Mouse (Mus musculus) natural killer cell, adult 2 months (primary cell): ENCODE measurements around the gene Ppp4c.
"Not testable (repeated sequence)": the region's sequence is repeated elsewhere in the genome, so short reads cannot be mapped to it uniquely, and the experiment has no call there.

ENCODE experiments used
- DNase-seq, 2 experiments: peaks; one replicate each; pipeline ENCODE4 v3.0.0; 2022; ENCODE audit warnings: low spot score in 2 of 2

Gene Ppp4c

DNA sequence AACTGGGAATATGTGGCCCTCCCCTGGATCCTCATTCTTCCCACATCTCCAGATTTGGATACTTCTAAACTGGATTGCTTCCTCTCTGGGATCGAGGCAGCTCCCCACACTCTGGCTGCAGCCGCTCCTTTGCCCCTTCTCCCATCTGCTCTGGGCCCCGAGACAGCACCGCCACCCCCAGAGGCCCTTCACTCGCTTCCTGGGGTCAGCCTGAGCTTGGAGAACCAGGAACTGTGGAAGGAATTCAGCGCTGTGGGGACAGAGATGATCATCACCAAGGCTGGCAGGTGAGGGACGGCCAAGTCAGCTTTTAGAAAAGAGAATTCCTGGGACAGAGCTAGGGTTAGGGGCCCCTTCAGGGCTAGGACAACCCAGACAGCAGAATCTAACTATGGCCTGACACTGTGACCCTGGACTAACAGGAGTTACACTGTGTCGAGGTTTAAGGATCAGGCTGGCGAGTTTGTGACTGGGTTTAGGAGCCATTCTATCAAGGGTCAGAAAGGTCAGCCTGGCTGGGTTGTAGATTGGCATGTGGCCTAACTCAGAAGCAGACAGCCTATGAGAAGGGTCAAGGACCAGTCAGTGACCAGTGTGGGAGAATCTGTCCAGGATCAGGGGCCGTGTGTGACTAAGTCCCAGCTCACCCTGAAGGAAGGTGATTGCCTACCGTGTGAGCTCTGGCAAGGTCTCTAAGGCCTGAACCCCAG is 10.5 kb downstream of the Ppp4c start:
- DNase-seq, result no peak

DNA sequence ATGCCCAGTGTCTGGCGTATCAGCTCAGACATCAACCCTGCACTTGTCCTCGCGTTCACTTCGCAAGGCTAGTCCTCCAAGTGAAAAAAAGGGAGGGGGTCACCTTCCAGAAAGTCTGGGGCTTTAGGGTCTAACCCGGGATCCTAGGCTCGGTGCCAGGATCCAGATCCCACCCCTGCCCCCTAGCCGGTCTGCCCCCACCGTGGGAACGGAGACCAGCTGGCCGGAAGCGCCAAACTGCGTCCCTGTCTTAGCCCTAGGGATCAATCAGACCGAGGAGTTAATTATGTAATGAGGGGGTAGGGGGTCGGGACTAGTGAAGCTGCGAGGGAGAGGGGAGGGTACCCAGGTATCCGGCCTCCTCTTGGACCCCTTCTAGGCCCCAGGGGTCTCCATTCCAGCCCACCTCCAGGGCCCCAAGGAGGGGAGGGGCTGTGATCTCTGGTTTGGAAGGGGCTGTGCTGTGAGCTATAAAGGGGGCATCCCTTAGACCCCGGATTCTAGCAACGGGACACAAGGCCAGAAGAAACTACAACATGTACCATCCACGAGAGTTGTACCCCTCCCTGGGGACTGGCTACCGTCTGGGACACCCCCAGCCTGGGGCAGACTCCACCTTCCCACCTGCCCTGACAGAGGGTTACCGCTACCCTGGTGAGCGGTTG is 11.2 kb downstream of the Ppp4c start, which contains the start of gene Tbx6:
TSS of gene Tbx6 (plus strand) at position 513 of the 665 bp plus-strand sequence.
- no peak for DNase-seq

DNA sequence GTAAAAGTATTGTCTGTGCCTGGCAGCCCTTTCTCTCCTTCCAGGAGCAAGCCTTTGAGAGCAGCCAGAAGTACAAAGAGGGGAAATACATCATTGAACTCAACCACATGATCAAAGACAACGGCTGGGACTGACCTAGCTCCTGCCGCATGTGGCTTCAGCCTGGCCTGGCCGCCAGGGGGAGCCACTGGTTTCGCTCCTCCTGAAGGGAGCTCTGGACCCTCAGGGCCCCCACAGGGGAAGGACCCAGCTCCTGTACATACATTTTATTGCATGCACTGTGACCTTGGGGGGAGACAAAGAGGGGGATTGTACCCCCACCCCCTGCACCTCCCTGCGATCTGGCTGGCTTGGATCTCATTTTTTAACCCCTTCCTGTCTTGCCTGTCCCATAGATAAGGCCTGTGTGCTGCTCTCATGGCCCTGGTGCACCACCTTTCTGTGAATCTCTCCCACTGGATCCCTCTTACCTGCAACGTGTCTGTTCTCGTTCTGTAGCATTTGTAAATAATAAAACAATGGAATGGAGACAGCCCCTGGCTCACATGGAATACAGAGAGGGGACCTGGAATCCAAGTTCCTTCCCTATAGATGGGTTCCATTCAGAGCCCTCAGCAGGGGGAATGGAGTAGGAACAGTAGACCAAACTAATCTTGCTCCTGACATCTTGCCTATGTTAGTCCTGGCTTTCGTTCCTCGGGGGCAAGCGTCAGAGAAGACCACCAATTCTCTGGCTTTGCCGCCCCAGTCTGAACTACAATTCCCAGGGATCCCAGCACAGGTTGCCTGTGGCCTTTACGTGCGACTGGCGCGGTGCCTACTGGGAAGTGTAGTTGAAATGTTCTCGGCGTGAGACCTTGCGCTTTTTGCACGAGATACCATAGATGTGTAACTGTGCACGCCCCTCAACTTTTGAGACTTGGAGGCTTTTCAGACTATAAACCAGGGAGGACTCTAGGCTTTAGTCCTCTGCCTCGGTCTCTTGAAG is 12.0 kb downstream of the Ppp4c start:
- peak; percentile 81 to 86 for DNase-seq

DNA sequence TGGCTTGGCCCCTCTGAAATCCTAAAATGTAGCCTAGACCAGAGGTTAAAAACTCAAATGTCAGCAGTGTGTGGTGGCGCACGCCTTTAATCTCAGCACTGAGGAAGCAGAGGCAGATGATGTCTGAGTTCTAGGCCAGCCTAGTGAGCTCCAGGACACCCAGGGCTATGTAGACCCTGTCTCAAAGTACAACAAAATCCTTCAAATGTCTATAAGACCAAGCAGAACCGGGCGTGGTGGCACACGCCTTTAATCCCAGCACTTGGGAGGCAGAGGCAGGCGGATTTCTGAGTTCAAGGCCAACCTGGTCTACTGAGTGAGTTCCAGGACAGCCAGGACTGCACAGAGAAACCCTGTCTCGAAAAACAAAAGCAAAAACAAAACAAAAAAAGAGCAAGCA is 13.2 kb downstream of the Ppp4c start:
- not testable (repeated sequence) for DNase-seq

DNA sequence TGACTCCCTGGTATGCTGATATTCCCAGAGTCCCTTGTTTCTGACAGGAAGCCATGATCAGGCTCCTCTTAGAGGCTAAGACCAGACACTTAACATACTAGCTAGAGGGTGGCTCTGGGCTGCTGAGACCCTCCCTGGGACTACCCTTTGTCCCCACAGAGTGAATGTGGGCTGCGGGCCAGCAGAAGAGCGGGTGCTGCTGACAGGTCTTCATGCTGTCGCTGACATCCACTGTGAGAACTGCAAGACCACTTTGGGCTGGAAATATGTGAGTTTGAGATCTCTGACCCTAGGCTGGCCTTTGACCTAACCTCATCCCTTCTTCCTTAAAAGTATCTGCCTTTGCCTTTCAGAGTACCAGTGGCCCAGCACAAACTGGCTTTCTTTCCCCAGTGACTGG is 14.1 kb downstream of the Ppp4c start:
- no peak for DNase-seq

DNA sequence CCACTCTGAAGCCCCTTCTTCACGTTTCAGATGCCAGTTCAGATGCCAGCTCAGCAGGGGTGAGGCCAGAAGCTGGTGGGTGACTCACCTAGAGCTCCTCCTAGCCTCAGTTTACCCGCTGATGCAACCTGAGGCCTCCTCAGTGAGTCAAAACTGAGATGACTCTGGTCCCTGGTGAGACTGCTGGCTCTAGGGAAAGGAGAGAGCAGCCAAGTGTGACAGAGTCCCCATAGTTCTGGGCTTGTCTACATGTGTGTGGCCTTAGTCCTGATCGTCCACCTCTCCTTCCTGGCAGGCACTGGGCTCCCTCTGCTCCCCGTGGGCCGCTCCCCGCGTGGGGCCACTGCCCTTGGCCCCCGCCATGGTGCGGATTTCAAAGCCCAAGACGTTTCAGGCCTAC is 14.8 kb downstream of the Ppp4c start:
- no peak for DNase-seq

DNA sequence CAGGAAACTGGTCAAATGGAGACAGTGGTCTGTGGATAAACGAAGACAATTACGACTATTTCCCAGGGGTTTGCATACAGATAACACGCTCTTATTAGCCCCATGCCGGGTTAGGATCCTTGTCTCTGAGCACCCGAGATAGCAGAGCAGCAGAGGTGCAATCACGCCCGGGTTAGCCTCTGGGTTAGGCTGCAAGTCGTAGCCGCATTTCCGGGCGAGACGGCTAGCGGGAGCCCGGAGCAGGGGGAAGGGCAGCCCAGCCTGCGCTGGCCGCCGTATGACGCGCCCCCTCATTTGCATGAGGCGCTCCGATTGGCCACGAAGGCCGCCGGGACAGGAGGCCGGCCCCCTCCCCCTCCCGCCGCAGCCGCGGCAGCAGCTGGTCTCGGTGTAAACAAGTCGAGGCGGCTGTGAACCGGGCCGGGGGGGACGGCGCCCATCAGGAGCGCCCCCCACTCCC is 15.7 kb downstream of the Ppp4c start, which contains the start of gene Ypel3:
TSS of gene Ypel3 (plus strand) at position 358 of the 460 bp plus-strand sequence.
- DNase-seq, result peak; percentile 93 to 94

DNA sequence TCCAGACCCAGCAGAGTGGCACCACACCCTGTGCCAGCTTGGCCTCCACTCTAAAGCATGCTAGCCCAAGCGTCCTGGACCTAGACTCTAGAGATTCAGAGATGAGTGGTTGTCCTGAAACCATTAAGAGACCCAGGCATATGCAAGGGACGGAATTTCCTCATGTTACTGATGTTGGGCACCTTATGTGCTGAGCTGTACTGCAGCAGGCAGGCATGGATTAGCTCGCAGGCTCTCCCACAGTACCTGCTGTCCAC is 16.4 kb downstream of the Ppp4c start:
- no peak for DNase-seq

DNA sequence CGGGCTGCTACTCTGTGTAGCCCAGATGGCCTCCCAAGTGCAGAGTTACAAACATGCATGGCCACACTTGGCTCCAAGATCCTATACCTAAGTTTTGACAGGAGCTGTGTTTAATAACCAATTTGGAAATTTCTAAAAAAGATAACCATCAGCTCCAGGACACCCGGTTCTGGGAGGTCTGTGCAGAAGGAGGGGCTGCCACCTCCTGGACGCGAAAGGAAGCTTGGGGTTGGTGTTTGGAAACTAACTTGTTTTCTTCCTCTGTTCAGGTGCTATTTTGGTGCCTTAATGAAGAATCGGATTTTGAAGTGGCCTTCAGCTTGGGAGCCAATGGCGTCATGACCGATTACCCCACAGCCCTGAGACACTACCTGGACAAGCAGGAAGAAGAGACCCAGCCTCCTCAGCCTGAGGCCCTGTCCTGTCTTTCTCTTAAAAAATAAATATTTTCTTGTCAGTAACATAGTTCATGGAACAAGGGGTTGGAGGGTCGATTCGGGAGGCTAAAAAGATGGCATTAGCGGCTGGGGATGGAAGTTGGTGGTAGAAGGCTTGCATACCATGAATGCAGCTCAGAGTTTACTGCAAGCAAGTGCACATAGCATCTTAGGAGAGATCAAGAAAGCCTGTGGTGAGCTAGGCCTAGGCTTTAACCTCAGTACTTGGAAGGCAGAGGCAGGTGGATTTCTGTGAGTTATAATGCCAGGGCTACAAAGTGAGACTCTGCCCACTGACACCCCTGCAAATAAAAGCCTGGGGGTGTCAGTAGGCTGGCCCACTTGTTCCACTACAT is 16.9 kb downstream of the Ppp4c start:
- DNase-seq, result no peak

DNA sequence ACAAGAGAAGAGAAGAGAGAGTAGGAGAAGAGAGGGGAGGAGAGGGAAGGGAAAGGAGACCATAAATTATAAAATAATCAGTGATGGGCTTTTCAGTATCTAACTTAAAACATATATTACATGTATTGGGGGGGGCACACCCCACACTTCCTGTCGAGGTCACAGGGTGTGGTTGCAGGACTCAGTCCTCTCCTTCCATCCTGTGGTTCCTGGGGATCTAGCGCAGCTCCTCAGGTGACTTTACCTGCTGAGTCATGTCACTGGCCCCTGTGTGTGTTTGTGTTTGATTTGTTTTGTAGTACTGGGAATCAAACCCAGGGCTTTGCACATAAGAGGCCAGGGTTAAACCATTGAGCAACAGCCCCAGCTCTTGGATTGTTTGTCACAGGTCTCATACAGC is 17.8 kb downstream of the Ppp4c start:
- DNase-seq, result no peak

DNA sequence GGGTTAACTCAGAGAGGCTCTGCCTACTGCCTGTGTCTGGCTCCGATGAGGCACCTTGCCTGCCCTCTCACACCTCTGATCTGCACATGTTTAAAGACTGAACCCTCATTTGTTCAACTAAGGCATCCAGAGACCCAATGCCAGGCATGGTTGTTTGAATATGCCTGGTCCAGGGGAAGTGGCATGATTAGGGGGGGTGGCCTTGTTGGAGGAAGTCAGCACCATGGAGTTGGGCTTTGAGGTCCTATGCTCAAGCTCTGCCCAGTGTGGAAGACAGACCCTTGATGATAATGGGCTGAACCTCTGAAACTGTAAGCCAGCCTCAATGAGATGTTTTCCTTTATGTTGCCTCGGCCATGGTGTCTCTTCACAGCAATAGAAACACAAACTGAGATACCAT is 18.9 kb downstream of the Ppp4c start:
- DNase-seq, result no peak

DNA sequence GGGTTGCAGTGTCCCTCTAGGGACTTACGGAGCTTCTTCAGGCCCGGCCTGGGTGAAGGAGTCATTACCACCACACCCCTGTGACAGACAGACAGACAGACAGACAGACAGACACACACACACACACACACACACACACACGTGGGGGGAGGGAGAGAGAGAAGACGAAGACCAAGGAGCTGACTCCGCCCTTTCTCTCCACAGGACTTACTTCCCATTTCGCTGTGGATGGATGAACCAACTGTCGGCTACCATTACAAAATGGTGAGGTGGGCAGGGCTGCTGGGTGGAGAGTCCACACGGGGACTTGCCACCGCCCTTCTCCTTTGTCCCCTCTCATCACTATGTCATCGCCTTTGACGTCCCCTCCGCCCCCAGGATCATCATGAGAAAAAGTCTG is 21.5 kb downstream of the Ppp4c start:
- DNase-seq, result no peak

DNA sequence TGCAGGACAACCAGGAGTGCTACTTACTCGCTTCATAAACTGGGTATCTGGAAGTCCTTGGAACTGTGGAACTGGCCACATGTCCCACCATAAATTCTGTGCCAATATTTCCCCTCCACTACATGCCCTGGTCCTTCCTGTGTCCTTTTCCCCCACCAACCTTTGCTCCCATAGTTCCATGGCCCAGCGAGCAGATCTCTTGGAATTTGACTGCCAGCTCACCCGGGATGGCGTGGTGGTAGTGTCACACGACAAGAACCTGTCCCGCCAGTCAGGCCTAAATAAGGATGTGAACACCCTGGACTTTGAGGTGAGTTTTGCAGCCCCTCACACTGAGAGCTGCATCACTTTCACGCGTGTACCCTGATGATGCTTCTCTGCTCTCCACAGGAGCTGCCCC is 25.3 kb downstream of the Ppp4c start:
- DNase-seq, result no peak

DNA sequence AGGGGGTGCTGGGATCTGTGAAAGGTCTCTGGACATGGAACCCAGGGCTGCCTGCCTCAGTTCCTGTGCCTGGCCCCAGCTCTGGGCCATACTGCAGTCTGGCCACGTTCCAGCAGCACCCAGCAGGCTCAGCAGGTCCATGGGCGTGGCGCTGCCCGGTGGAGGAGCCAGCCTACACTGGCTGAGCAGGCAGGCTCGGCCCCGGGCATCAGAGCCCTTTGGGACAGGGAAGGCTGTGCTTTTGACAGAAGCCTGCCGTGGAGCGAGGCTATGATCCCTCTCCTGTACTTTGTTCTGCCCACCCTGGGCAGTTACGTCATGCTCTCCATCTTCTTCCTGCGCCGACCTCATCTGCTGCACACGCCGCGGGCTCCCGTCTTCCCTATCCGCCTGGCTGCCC is 26.1 kb downstream of the Ppp4c start, which contains the start of gene Gdpd3:
TSS of gene Gdpd3 (plus strand) at position 134 of the 400 bp plus-strand sequence.
- DNase-seq, result no peak

DNA sequence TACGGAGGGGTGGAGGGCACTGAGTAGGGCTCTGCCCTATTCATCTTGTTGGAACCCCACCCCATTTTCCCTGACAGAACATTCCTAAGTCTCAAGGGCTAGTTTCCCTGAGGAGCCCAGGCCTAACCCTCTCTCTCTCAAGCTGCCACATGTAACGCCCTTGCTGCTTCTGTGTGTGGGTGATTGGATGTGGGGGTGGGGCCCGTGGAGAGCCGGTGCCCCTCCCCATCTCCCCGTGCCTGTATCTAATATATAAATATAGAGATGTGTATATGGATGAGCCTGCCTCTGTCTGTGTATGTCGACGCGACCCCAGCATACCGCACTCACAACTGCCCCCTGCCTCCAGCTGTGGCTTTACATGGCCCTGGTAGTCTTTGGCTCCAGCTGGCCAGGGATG is 26.8 kb downstream of the Ppp4c start:
- DNase-seq, result no peak

DNA sequence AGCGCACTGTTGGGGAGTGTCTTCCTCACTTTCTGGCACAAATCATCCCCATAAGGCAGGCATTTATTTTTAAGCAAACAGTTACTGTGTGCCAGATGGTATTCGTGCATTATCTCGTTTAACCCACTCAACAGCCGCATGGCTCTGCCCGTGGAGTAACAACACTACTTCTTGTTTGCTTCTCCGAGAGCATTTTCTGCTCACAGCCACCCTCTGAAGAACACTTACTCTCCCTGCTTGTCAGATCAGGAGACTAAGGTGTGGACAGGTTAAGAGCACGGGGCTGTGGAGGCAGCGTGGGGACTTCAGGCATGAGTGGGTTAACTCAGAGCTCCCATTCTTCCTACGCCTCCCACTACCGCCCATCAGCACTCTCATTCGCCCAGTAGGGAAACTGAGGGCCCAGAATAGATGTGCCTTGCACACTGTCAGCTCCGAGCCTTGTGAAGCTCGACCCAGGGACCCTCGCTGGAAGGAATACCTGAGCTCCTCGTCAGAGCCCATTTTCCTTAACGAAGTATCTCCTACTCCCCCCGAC is 29.8 kb downstream of the Ppp4c start:
- no peak for DNase-seq

DNA sequence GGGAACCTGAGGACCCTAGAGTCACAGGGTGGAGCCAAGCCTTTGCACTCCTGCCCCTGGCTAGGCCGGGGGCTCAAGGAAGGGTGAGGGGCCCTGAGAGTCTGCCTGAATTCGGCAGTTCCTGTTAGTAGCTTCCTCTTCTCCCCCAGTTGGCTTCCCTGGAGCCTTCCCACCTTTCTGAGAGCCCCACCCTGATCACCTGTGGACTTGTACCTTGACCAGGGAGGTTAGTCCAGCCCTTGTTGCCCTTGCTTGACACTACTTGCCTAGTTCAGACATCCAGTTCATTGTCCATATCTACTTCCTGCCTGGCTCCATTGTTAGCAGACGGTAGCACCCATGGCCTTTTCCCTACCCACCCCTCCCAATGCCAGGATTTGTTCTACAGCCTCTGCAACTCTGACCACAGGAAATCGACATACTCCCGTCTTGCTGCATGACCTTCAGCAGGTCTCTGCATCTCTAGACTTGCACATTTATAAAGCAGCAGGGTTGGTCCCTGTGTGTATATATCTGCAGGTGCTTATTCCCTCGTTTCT is 30.7 kb downstream of the Ppp4c start:
- DNase-seq, result no peak

DNA sequence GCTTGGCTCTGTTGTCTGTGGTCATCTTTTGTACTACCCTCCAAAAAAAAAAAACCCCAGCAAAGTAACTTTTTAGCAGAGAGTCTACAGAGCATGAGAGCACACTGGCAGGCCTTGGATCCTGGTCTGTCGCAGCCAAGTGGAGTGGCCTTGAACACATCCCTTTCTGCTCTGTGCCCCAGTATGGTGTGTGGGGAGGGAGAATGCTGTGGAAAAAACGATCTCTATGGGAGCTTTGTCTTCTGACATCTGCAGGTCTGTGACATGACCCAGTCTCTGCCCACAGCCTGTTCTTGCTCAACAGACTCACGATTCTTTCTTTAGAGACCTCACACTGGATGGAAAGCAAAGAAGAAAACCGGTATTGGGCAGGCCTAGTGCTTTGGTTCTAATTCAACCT is 31.3 kb downstream of the Ppp4c start:
- no peak for DNase-seq

DNA sequence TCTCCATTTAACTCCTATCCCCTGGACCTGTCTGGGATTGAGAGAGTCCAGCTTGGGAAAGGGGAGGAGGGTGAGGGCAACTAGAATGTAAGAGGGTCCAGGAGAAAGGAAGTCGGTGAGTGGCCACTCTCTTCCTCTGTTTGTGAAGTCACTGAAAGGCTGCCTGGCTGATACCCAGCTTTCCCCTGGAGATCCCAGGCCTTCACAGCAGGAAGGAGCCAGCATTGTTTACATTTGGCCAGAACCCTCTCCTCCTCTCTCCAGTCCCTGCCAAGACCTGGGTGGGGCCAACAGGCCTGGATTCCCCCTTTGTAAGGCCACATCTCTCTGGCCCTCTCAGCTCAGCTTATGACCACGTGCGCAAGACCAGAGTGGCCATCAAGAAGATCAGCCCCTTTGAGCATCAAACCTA is 31.9 kb downstream of the Ppp4c start:
- no peak for DNase-seq

DNA sequence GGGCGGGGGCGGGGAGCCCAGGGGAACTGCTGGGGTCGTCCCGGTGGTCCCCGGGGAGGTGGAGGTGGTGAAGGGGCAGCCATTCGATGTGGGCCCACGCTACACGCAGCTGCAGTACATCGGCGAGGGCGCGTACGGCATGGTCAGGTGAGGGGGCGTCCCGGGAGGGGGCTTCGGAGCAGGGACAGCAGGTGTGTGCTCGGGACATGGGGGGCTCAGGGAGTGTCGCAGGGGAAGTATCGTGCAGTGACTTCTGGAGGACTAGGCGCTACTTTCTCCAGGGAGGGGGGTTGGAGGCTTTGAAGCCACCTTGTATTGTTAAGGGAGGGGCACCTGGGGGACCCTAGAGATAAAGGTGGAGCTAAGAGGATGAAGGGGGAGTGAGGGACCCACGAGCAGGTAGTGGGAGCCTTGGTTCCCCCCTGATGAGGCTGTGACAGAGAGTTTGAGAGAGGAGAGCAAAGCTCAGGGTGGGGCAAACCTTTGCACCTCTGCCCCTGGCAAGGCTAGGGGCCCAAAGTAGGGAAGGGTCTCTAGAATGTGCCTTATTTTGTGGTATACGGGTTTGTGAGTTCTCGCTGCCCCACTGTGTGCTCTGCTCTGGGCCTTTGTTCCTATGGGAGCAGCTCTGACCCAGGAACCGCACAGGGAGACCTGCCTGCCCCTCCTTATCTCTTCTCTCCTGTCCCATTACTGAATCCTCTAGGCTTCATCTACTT is 32.5 kb downstream of the Ppp4c start:
- no peak for DNase-seq
